Mouse (Mus musculus) heart, postnatal 0 days (tissue): ENCODE measurements around the gene Otulinl.

Experiments used
- CTCF ChIP-seq: IDR thresholded peaks from 2 replicates; pipeline ENCODE4 v1.5.1; 2016; ENCODE audit warnings: antibody characterized with exemption, control low read depth, low read depth
- EP300 ChIP-seq: IDR thresholded peaks from 2 replicates; pipeline ENCODE4 v1.6.1; 2016; ENCODE audit warnings: antibody characterized with exemption, low read depth

DNA sequence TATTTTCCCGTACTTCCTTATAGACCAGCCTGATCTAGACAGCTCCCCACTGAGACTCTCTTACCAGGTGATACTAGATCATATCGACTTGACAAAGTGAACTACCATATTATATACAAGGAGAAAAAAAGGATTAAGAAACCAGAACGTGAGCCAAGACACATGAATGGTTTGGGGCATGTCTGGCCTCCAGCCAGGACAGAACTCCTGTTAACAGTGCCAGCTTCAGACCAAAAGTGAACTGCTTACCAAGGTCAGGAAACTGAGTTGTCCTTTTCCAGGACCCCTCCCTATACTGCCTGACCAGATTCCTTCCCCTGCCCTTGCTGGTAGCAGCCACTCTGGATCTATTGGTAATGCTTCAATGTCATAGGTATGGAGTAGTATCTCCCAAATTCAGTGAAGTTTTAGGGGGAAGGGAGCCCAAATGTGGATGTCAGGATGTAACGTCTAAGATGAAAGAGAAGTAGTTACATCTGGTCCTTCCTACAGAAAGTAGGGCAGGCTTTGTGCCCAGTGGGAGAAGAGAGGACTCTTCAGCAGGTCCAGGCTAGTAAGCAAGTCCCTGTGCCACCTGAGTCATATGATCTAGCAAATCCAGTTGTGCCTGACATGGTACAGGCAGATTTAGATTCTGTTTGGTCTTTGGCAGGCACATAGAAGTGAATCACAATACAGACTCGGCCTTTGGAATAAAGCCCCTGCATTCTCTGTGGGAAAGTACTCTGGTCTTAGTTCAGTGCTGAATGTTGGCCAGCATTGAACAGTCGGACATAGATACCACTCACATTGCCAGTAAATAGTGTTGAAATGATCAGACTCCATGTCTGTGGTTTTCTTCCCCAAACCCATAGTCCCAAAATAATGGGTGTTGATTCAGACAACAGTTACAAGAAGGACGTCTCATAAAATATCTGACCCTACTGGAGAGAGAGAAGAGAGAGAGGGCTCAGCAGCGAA, 47.2 kb downstream of the Otulinl start:
- TF ChIP-seq EP300 (no peak), CTCF (no peak)
